Mouse (Mus musculus) megakaryocyte progenitor cell, adult 5-6 weeks (primary cell): ENCODE results near the gene Gck. TPM values are rescaled to one million over a fixed set of nuclear protein-coding genes. Genes with fewer than 3 reads are reported as not detected.

Experiments
- ATAC-seq: replicated peaks from 2 replicates; pipeline ENCODE4 v1.8.0; 2016; ENCODE audit warnings: mild to moderate bottlenecking, moderate TSS enrichment, inconsistent platforms; ENCODE audit not compliant: poor library complexity
- total RNA-seq, 2 experiments: library from RNA; stranded (forward) in 1 of 2; stranded (reverse) in 1 of 2; fragments of 157-497, 149-512 nt in 1 of 2; fragments of 200-1000 nt in 1 of 2; gene quantifications; 2 replicates each; pipeline versions ENCODE4 v1.2.3 to v1.2.4; 2015 to 2017

Gene Gck
- total RNA-seq, 2 experiments from 2014 or later, result not detected

DNA sequence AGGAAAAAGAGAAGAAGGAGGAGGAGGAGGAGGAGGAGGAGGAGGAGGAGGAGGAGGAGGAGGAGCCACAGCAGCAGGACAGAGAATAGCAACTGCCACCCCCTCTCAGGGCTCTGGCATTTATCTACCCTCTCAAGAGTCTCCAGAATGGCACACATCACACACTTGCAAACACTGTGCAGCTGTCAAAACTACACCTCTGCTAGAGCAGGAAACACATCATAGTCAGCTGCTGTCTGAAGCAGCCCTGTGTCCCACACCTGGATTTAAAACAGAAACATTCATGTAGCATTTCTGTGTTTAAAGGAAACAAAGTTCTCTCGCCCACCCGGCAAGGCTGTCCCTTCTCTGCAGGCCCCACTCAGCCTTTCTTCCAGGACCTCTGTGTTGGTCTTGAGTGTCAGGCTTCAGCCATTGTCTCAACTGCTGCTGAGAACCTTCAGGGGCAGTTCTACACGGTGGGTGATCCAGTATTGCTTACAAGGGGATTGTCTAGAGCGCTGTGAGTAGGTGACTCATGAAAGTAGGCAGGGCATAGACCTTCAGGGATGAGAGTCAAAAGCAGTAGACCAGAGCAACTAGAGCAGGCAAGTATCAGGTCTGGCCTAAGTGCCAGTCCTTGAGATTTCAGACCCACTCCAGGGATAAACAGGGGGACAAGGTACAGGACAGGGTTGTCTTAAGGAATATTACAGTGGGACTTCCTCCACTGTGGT lies 98.7 kb downstream of the Gck start:
- no peak for ATAC-seq

Other genes starting within 250 kb of the Gck start
- 85.7 and 101 TPM in 2 replicates for gene Mrps24, start 234.4 kb downstream of the Gck start, total RNA-seq (2015)
- gene Mrps24, start 234.4 kb downstream of the Gck start, total RNA-seq (2017), result 42.5 and 58.5 TPM in 2 replicates
- gene Urgcp, start 187.7 kb downstream of the Gck start, total RNA-seq (2015), result 4.1 and 4.5 TPM in 2 replicates
- 7.0 and 7.1 TPM in 2 replicates for gene Urgcp, start 187.7 kb downstream of the Gck start, total RNA-seq (2017)
- gene Dbnl, start 161.6 kb downstream of the Gck start, total RNA-seq (2015), result 43.9 and 44.5 TPM in 2 replicates
- gene Dbnl, start 161.6 kb downstream of the Gck start, total RNA-seq (2017), result 85.9 and 92.9 TPM in 2 replicates
- gene Pgam2, start 146.3 kb downstream of the Gck start, total RNA-seq (2015), result not detected in 2 replicates
- not detected in 2 replicates for gene Pgam2, start 146.3 kb downstream of the Gck start, total RNA-seq (2017)
- gene Polm, start 112.1 kb downstream of the Gck start, total RNA-seq (2015), result 2.1 and 3.3 TPM in 2 replicates
- 1.3 and 1.4 TPM in 2 replicates for gene Polm, start 112.1 kb downstream of the Gck start, total RNA-seq (2017)
- gene Aebp1, start 88.1 kb downstream of the Gck start, total RNA-seq (2015), result not detected in 2 replicates
- not detected in 2 replicates for gene Aebp1, start 88.1 kb downstream of the Gck start, total RNA-seq (2017)
- 63.9 and 65.8 TPM in 2 replicates for gene Pold2, start 71.8 kb downstream of the Gck start, total RNA-seq (2015)
- 48.4 and 52.0 TPM in 2 replicates for gene Pold2, start 71.8 kb downstream of the Gck start, total RNA-seq (2017)
- not detected in 2 replicates for gene Myl7, start 51.3 kb downstream of the Gck start, total RNA-seq (2015)
- gene Myl7, start 51.3 kb downstream of the Gck start, total RNA-seq (2017), result not detected in 2 replicates
- gene Ykt6, start 5.6 kb upstream of the Gck start, total RNA-seq (2015), result 17.4 and 18.2 TPM in 2 replicates
- 44.4 and 48.7 TPM in 2 replicates for gene Ykt6, start 5.6 kb upstream of the Gck start, total RNA-seq (2017)
- 1.2 and 1.8 TPM in 2 replicates for gene Camk2b, start 116.3 kb upstream of the Gck start, total RNA-seq (2015)
- 0.83 and 1.7 TPM in 2 replicates for gene Camk2b, start 116.3 kb upstream of the Gck start, total RNA-seq (2017)
- gene A730071L15Rik, start 249.9 kb upstream of the Gck start, total RNA-seq (2015), result 0.42 and 0.67 TPM in 2 replicates
- gene A730071L15Rik, start 249.9 kb upstream of the Gck start, total RNA-seq (2017), result 0.51 and 1.7 TPM in 2 replicates